Mouse (Mus musculus) MEL (cell line): ENCODE data around the gene Mgll. TPM values are rescaled to one million over a fixed set of nuclear protein-coding genes. Genes with fewer than 3 reads are reported as not detected.

Experiments
- DNase-seq: peaks from one replicate; pipeline ENCODE4 v3.0.0; 2011; ENCODE audit warnings: low read depth, low spot score
- H3K27ac ChIP-seq: 2 replicates; pipeline ENCODE4 v1.5.1; 2012; ENCODE audit warnings: low read depth, mild to moderate bottlenecking, control low read depth, low read length, moderate library complexity; ENCODE audit not compliant: control insufficient read depth
- H3K27me3 ChIP-seq, 2 experiments: fragments of 150-350 bp in 1 of 2; sonication (generic) in 1 of 2; 2 replicates each; pipeline ENCODE4 v1.6.1; 2012; ENCODE audit warnings: low read length in 2 of 2, mild to moderate bottlenecking in 2 of 2, improper control_type of control experiment in 1 of 2, moderate library complexity in 1 of 2; ENCODE audit not compliant: insufficient read depth in 2 of 2, control insufficient read depth in 1 of 2
- H3K36me3 ChIP-seq, 2 experiments: 2 replicates each; pipeline ENCODE4 v1.6.1; 2012 to 2014; ENCODE audit warnings: low read length in 2 of 2, improper control_type of control experiment in 1 of 2, inconsistent platforms in 1 of 2, mild to moderate bottlenecking in 1 of 2; ENCODE audit not compliant: insufficient read depth in 2 of 2, control insufficient read depth in 1 of 2
- H3K4me1 ChIP-seq, 2 experiments: fragments of 150-350 bp in 1 of 2; sonication (generic) in 1 of 2; 2 replicates each; pipeline ENCODE4 v1.6.1; 2012; ENCODE audit warnings: low read length in 2 of 2, improper control_type of control experiment in 1 of 2, mild to moderate bottlenecking in 1 of 2; ENCODE audit not compliant: insufficient read depth in 2 of 2, control insufficient read depth in 1 of 2
- H3K4me3 ChIP-seq, 2 experiments: fragments of 150-350 bp in 1 of 2; sonication (generic) in 1 of 2; 2 replicates each; pipeline ENCODE4 v1.5.1; 2012; ENCODE audit warnings: low read depth in 2 of 2, low read length in 2 of 2, mild to moderate bottlenecking in 2 of 2, moderate library complexity in 2 of 2, control low read depth in 1 of 2, improper control_type of control experiment in 1 of 2; ENCODE audit not compliant: control insufficient read depth in 1 of 2, insufficient read depth in 1 of 2
- H3K79me2 ChIP-seq: 2 replicates; pipeline ENCODE4 v1.6.1; 2012; ENCODE audit warnings: mild to moderate bottlenecking, low read length, moderate library complexity; ENCODE audit not compliant: control insufficient read depth, poor library complexity, insufficient read depth
- H3K9ac ChIP-seq: 2 replicates; pipeline ENCODE4 v1.6.1; 2012; ENCODE audit warnings: low read depth, mild to moderate bottlenecking, control low read depth, low read length, moderate library complexity; ENCODE audit not compliant: control insufficient read depth, poor library complexity, severe bottlenecking
- H3K9me3 ChIP-seq: fragments of 150-350 bp; sonication (generic); replicated peaks from 2 replicates; pipeline ENCODE4 v1.6.1; 2012; ENCODE audit warnings: mild to moderate bottlenecking, low read length, improper control_type of control experiment, moderate library complexity; ENCODE audit not compliant: insufficient read depth
- BHLHE40 ChIP-seq: IDR thresholded peaks from 2 replicates; pipeline ENCODE4 v1.6.1; 2012; ENCODE audit warnings: low read depth, mild to moderate bottlenecking, inconsistent platforms, low read length, improper control_type of control experiment, borderline replicate concordance
- CHD2 ChIP-seq: IDR thresholded peaks from 2 replicates; pipeline ENCODE4 v1.6.1; 2011; ENCODE audit warnings: low read length, improper control_type of control experiment
- CTCF ChIP-seq, 3 experiments: IDR thresholded peaks in 2 of 3; conservative IDR thresholded peaks in 1 of 3; 2 replicates each; pipeline ENCODE4 v1.5.1; 2011 to 2012; ENCODE audit warnings: low read length in 3 of 3, low read depth in 2 of 3, mild to moderate bottlenecking in 2 of 3, improper control_type of control experiment in 1 of 3, inconsistent platforms in 1 of 3, mixed read lengths in 1 of 3, moderate library complexity in 1 of 3; ENCODE audit not compliant: control insufficient read depth in 1 of 3, insufficient read depth in 1 of 3, poor library complexity in 1 of 3, severe bottlenecking in 1 of 3
- E2F4 ChIP-seq: IDR thresholded peaks from 2 replicates; pipeline ENCODE4 v1.6.1; 2011; ENCODE audit warnings: low read depth, low read length, improper control_type of control experiment, borderline replicate concordance
- EP300 ChIP-seq, 2 experiments: IDR thresholded peaks; 2 replicates each; pipeline ENCODE4 v1.6.1; 2011; ENCODE audit warnings: improper control_type of control experiment in 2 of 2, low read length in 2 of 2, low read depth in 1 of 2, mild to moderate bottlenecking in 1 of 2
- ETS1 ChIP-seq: IDR thresholded peaks from 2 replicates; pipeline ENCODE4 v1.6.1; 2012; ENCODE audit warnings: low read depth, mild to moderate bottlenecking, inconsistent platforms, low read length, improper control_type of control experiment, moderate library complexity
- GATA1 ChIP-seq: IDR thresholded peaks from 2 replicates; pipeline ENCODE4 v1.6.1; 2011; ENCODE audit warnings: low read depth, low read length, improper control_type of control experiment
- MAZ ChIP-seq: IDR thresholded peaks from 2 replicates; pipeline ENCODE4 v1.6.1; 2012; ENCODE audit warnings: low read depth, mild to moderate bottlenecking, inconsistent platforms, low read length, improper control_type of control experiment
- MEF2A ChIP-seq: IDR thresholded peaks from 2 replicates; pipeline ENCODE4 v1.6.1; 2014; ENCODE audit warnings: low read depth, mild to moderate bottlenecking, inconsistent platforms, low read length, improper control_type of control experiment; ENCODE audit not compliant: poor library complexity, insufficient replicate concordance, severe bottlenecking; ENCODE audit errors: extremely low read depth
- MXI1 ChIP-seq: IDR thresholded peaks from 2 replicates; pipeline ENCODE4 v1.6.1; 2011; ENCODE audit warnings: mild to moderate bottlenecking, low read depth, low read length, improper control_type of control experiment
- MYB ChIP-seq: IDR thresholded peaks from 2 replicates; pipeline ENCODE4 v1.6.1; 2011; ENCODE audit warnings: mild to moderate bottlenecking, low read depth, low read length, improper control_type of control experiment
- NELFE ChIP-seq: IDR thresholded peaks from 2 replicates; pipeline ENCODE4 v1.6.1; 2011; ENCODE audit warnings: low read depth, low read length, improper control_type of control experiment
- POLR2A ChIP-seq, 2 experiments: IDR thresholded peaks; 2 replicates each; pipeline ENCODE4 v1.6.1; 2011 to 2012; ENCODE audit warnings: low read length in 2 of 2, mild to moderate bottlenecking in 2 of 2, control low read depth in 1 of 2, improper control_type of control experiment in 1 of 2, low read depth in 1 of 2, moderate library complexity in 1 of 2; ENCODE audit not compliant: control insufficient read depth in 1 of 2, insufficient read depth in 1 of 2, poor library complexity in 1 of 2
- POLR2AphosphoS2 ChIP-seq: IDR thresholded peaks from 2 replicates; pipeline ENCODE4 v1.6.1; 2011; ENCODE audit warnings: low read length, improper control_type of control experiment
- RAD21 ChIP-seq: IDR thresholded peaks from 2 replicates; pipeline ENCODE4 v1.6.1; 2011; ENCODE audit warnings: mild to moderate bottlenecking, low read depth, low read length, improper control_type of control experiment
- TAL1 ChIP-seq: IDR thresholded peaks from 2 replicates; pipeline ENCODE4 v1.6.1; 2012; ENCODE audit warnings: mild to moderate bottlenecking, inconsistent platforms, low read length, moderate library complexity, mixed read lengths
- USF2 ChIP-seq, 2 experiments: IDR thresholded peaks; 2 replicates each; pipeline ENCODE4 v1.6.1; 2011 to 2012; ENCODE audit warnings: improper control_type of control experiment in 2 of 2, low read length in 2 of 2, borderline replicate concordance in 1 of 2, inconsistent platforms in 1 of 2, low read depth in 1 of 2, mild to moderate bottlenecking in 1 of 2; ENCODE audit not compliant: insufficient read depth in 1 of 2
- ZKSCAN1 ChIP-seq: IDR thresholded peaks from 2 replicates; pipeline ENCODE4 v1.6.1; 2012; ENCODE audit warnings: low read depth, mild to moderate bottlenecking, inconsistent platforms, low read length, improper control_type of control experiment, moderate library complexity
- ZMIZ1 ChIP-seq: IDR thresholded peaks from 2 replicates; pipeline ENCODE4 v1.6.1; 2012; ENCODE audit warnings: low read depth, mild to moderate bottlenecking, inconsistent platforms, low read length, improper control_type of control experiment, moderate library complexity
- polyA plus RNA-seq, 2 experiments: library from polyadenylated mRNA; stranded (reverse) in 1 of 2; unstranded in 1 of 2; fragments of >175 nt in 1 of 2; fragments of >200 nt in 1 of 2; gene quantifications; 2 replicates each; pipeline versions ENCODE4 v1.2.1 to v1.2.4; 2012; ENCODE audit warnings: low replicate concordance in 2 of 2, low read depth in 1 of 2; ENCODE audit not compliant: insufficient read length in 2 of 2, insufficient read depth in 1 of 2, missing spikeins in 1 of 2
- total RNA-seq: library from RNA; depleted of rRNA; stranded (reverse); fragments of 300-350 nt; gene quantifications from 2 replicates; pipeline ENCODE4 v1.2.3, GENCODE M21; 2012

Mgll gene
- total and polyA plus RNA-seq, 3 experiments: not detected

DNA sequence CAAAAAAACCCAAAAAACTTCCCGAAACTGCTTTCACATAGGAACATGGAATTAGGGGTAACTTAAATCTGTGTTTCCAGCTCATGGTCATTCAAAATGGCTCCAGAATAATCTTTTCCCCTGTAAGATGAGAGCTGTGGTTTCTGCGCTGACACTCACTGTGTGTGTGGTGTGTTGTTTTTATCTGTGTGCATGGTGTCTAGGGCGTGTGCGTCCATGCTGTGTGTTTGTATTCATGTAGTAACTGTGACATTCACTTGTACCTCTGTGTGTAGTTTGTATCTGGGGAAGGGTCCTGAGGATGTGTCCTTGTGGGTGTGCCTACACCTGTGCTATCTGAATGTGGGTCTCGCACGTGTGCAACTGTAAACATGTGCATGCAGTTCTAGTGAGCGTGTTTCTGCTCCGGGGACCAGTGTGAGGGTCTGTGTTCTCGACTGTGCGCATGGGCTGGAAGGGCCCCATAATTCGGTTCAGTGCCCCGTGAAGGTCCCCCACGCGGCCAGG lies 353 bp upstream of the Mgll start:
- H3K4me3 ChIP-seq: no peak overlapping the region
- H3K27ac ChIP-seq: no peak overlapping the region
- peaks cover 1 to 3% of the 10 kb centered on the region in 2 experiments for H3K27me3 ChIP-seq
- no peaks in the 10 kb centered on the region for H3K36me3 ChIP-seq
- no peak overlapping the region for H3K9ac ChIP-seq
- H3K79me2 ChIP-seq: no peaks in the 10 kb centered on the region
- H3K9me3 ChIP-seq: no peaks in the 10 kb centered on the region
- no peak for DNase-seq
- TF ChIP-seq EP300 (IDR thresholded peaks at IDR 0.05; ENCODE audit: low read depth in 1 of 2, low read length in 2 of 2) (no peak), MYB (no peak), GATA1 (no peak), USF2 (IDR thresholded peaks at IDR 0.05; ENCODE audit: borderline replicate concordance in 1 of 2, insufficient read depth in 1 of 2, low read depth in 1 of 2, low read length in 2 of 2) (no peak), NELFE (no peak), CHD2 (no peak), E2F4 (no peak)
- TF ChIP-seq, all 39 proteins: peak for 0
- no peaks in the 10 kb centered on the region for H3K4me1 ChIP-seq

DNA sequence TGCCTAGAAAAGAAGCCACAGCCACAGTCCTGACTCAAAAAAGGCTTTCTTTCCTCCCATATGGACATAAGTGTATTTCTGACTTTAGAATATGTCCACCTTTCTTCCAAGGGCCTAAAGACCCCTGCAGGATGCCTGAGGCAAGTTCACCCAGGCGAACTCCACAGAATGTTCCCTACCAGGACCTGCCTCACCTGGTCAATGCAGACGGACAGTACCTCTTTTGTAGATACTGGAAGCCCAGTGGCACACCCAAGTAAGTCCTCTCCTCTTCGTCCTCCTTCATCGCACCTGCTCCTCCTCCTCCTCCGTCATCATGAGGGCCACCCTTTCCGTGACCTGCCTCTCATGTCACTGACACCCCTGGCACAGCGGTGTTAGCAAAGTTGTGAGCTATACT lies 1.4 kb downstream of the Mgll start:
- Histone ChIP-seq H3K4me1 (no peaks in the 10 kb centered on the region), H3K27me3 (peaks cover 0 to 1% of the 10 kb centered on the region in 2 experiments; a peak in 2 of 4 replicates), H3K4me3 (no peak overlapping the region), H3K36me3 (no peaks in the 10 kb centered on the region), H3K9me3 (no peaks in the 10 kb centered on the region), H3K79me2 (no peaks in the 10 kb centered on the region)
- DNase-seq: no peak
- no peak for TF ChIP-seq NELFE
- no peak for TF ChIP-seq GATA1
- no peak for TF ChIP-seq MXI1
- no peak for TF ChIP-seq CTCF (IDR thresholded peaks at IDR 0.05 in 2 of 3, conservative IDR thresholded peaks at IDR 0.05 in 1 of 3; ENCODE audit: control insufficient read depth in 1 of 3, insufficient read depth in 1 of 3, low read depth in 2 of 3, low read length in 3 of 3, poor library complexity in 1 of 3, severe bottlenecking in 1 of 3)
- TF ChIP-seq CHD2: no peak
- no peak for TF ChIP-seq BHLHE40
- TF ChIP-seq MAZ: no peak
- no peak for TF ChIP-seq TAL1
- no peak for TF ChIP-seq ETS1
- TF ChIP-seq RAD21: no peak
- TF ChIP-seq POLR2AphosphoS2: no peak
- no peak for TF ChIP-seq MEF2A
- no peak for TF ChIP-seq ZMIZ1
- no peak for TF ChIP-seq E2F4
- no peak for TF ChIP-seq ZKSCAN1
- TF ChIP-seq POLR2A (IDR thresholded peaks at IDR 0.05; ENCODE audit: control insufficient read depth in 1 of 2, insufficient read depth in 1 of 2, low read depth in 1 of 2, low read length in 2 of 2, poor library complexity in 1 of 2): no peak
- TF ChIP-seq, all 39 proteins: peak for 0
- Histone ChIP-seq H3K27ac (no peak overlapping the region), H3K9ac (no peak overlapping the region)
